Mouse (Mus musculus) liver, postnatal 0 days (tissue): ENCODE measurements around the gene Cct5. TPM values are rescaled to one million over a fixed set of nuclear protein-coding genes. Genes with fewer than 3 reads are reported as not detected.

ENCODE experiments used
- ATAC-seq: fragments of 200-750 bp; cut with Nextera tagmentation; 2 replicates; pipeline ENCODE4 v1.8.0; 2017; ENCODE audit warnings: mild to moderate bottlenecking, moderate library complexity
- DNase-seq: peaks from one replicate; pipeline ENCODE4 v3.0.0-alpha.2; 2016
- H3K27ac ChIP-seq: fragments of 300-500 bp; sonication (generic); 2 replicates; pipeline ENCODE4 v1.5.1; 2014; ENCODE audit warnings: antibody characterized with exemption, moderate library complexity, mild to moderate bottlenecking, low read depth
- H3K27me3 ChIP-seq: fragments of 300-500 bp; sonication (generic); 2 replicates; pipeline ENCODE4 v1.6.1; 2014; ENCODE audit warnings: low read length, control low read depth, mixed read lengths; ENCODE audit not compliant: insufficient read depth
- H3K36me3 ChIP-seq: fragments of 300-500 bp; sonication (generic); replicated peaks from 2 replicates; pipeline ENCODE4 v1.6.1; 2014; ENCODE audit warnings: mild to moderate bottlenecking, control low read depth, low read length, moderate library complexity, mixed read lengths; ENCODE audit not compliant: insufficient read depth
- H3K4me1 ChIP-seq: fragments of 300-500 bp; sonication (generic); 2 replicates; pipeline ENCODE4 v1.6.1; 2014; ENCODE audit warnings: antibody characterized with exemption, mild to moderate bottlenecking, control low read depth; ENCODE audit not compliant: insufficient read depth
- H3K4me2 ChIP-seq: fragments of 300-500 bp; sonication (generic); 2 replicates; pipeline ENCODE4 v1.6.1; 2014; ENCODE audit warnings: low read depth, mild to moderate bottlenecking, low read length, moderate library complexity, mixed read lengths
- H3K4me3 ChIP-seq: fragments of 300-500 bp; sonication (generic); 2 replicates; pipeline ENCODE4 v1.5.1; 2014; ENCODE audit warnings: low read depth, low read length
- H3K9ac ChIP-seq: fragments of 300-500 bp; sonication (generic); replicated peaks from 2 replicates; pipeline ENCODE4 v1.6.1; 2014; ENCODE audit warnings: mild to moderate bottlenecking, moderate library complexity
- H3K9me3 ChIP-seq: fragments of 300-500 bp; sonication (generic); 2 replicates; pipeline ENCODE4 v1.6.1; 2016; ENCODE audit warnings: mild to moderate bottlenecking, control low read depth, low read length, mixed read lengths
- CTCF ChIP-seq: sonication (generic); IDR thresholded peaks from 2 replicates; pipeline ENCODE4 v1.5.1; 2016; ENCODE audit warnings: antibody characterized with exemption, low read depth
- EP300 ChIP-seq: IDR thresholded peaks from 2 replicates; pipeline ENCODE4 v1.6.1; 2016; ENCODE audit warnings: antibody characterized with exemption, low read depth, mild to moderate bottlenecking
- WGBS: fragments of 180-500 bp; shearing (Covaris S2); extraction: QIAGEN DNeasy Blood & Tissue Kit; methylation state at CpG from one replicate; pipeline ENCODE4 v1.1.7; 2014; ENCODE audit not compliant: insufficient replicate concordance; 5-methylcytosine and 5-hydroxymethylcytosine counted together
- polyA plus RNA-seq: library from polyadenylated mRNA; unstranded; fragments of >200 nt; fragmentation: Nextera tagmentation; extraction: Ambion mirVana; gene quantifications from 2 replicates; pipeline ENCODE4 v1.2.1, GENCODE M21; 2015

Cct5 gene
- polyA plus RNA-seq, 1 experiment from 2014 or later: 168 TPM

DNA sequence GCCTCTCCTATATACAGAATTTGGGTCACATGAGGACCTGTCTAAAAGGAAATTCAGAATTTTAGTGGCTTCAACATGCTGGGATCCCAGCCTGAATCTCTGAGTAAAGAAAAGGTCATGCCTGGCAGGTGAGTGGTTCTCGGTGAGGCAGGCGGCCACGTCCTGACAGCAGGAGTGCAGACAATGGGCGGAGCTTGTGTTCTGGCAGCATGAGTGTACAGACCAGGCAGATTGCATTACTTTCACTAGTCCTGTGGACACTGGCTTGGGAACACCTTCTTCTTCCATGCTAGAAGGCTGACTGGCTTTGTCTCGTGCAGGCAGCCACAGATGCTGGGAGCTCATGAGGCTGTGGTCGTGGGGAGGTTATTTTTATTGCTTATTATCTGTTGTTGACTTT is 5.2 kb upstream of the Cct5 start:
- no peak for TF ChIP-seq EP300
- TF ChIP-seq CTCF: no peak
- H3K4me2 ChIP-seq: peak overlapping the region; percentile 38

GRCm38 (mm10) chr15:31603113-31603512 is 1.5 kb upstream of the Cct5 start:
- 81% methylated on average over 13 of the region's 13 CpGs for WGBS
- Histone ChIP-seq H3K9ac (no peak overlapping the region), H3K27me3 (no peaks in the 10 kb centered on the region), H3K9me3 (no peaks in the 10 kb centered on the region), H3K27ac (peak overlapping the region; percentile 91; the same call in 1 of the 2 replicates), H3K4me2 (peak overlapping the region; percentile 99), H3K4me3 (0 out of 2 replicates have a peak overlapping the region, but pooled peaks have one; percentile 94), H3K4me1 (peaks cover 31% of the 10 kb centered on the region), H3K36me3 (no peaks in the 10 kb centered on the region)
- TF ChIP-seq EP300: no peak
- TF ChIP-seq CTCF: no peak
- no peak for DNase-seq
- ATAC-seq: no peak

More for the DNA sequence above, 5.2 kb upstream of the Cct5 start:
- Histone ChIP-seq H3K27me3 (no peaks in the 10 kb centered on the region), H3K27ac (peak overlapping the region; percentile 64), H3K36me3 (0 out of 2 replicates have a peak, but pooled peaks cover 2% of the 10 kb centered on the region), H3K4me3 (no peak overlapping the region), H3K9me3 (no peaks in the 10 kb centered on the region), H3K4me1 (peaks cover 9% of the 10 kb centered on the region), H3K9ac (no peak overlapping the region)
- peak; percentile 40 for ATAC-seq
- DNase-seq: peak; percentile 59
- WGBS: 59% methylated on average over 6 of the region's 6 CpGs

- peak overlapping the region; percentile 94 for H3K4me3 ChIP-seq
- DNase-seq: peak; percentile 63
- peaks cover 3% of the 10 kb centered on the region; the same call in 1 of the 2 replicates for H3K36me3 ChIP-seq
- peak; percentile 40 for ATAC-seq
- H3K9me3 ChIP-seq: no peaks in the 10 kb centered on the region
- TF ChIP-seq EP300 (no peak), CTCF (peak; percentile 72)
- peak overlapping the region; percentile 99 for H3K4me2 ChIP-seq
- WGBS: 2% methylated on average over 15 of the region's 15 CpGs
- no peaks in the 10 kb centered on the region for H3K27me3 ChIP-seq
- peak overlapping the region; percentile 91 for H3K27ac ChIP-seq
- H3K4me1 ChIP-seq: peaks cover 29% of the 10 kb centered on the region
- peak overlapping the region; percentile 96 for H3K9ac ChIP-seq
These were observed 822 bp upstream of the Cct5 start for GRCm38 (mm10) chr15:31602426-31602825.

- WGBS: 0% methylated on average over 33 of the region's 33 CpGs
- ATAC-seq (peak; percentile 73), DNase-seq (no peak)
- Histone ChIP-seq H3K9me3 (no peaks in the 10 kb centered on the region), H3K27ac (peak overlapping the region; percentile 91), H3K36me3 (peaks cover 11% of the 10 kb centered on the region; the same call in 1 of the 2 replicates), H3K4me2 (peak overlapping the region; percentile 99), H3K27me3 (no peaks in the 10 kb centered on the region), H3K4me1 (peaks cover 28% of the 10 kb centered on the region), H3K4me3 (peak overlapping the region; percentile 94), H3K9ac (peak overlapping the region; percentile 96)
- no peak for TF ChIP-seq CTCF
- TF ChIP-seq EP300: no peak
These were observed 342 bp downstream of the Cct5 start for GRCm38 (mm10) chr15:31601279-31601645.

GRCm38 (mm10) chr15:31599834-31600233 is 1.8 kb downstream of the Cct5 start:
- DNase-seq (no peak), ATAC-seq (no peak)
- Histone ChIP-seq H3K4me1 (peaks cover 28% of the 10 kb centered on the region), H3K4me2 (peak overlapping the region; percentile 99), H3K9me3 (no peaks in the 10 kb centered on the region), H3K36me3 (peaks cover 24% of the 10 kb centered on the region), H3K27ac (no peak overlapping the region), H3K9ac (peak overlapping the region; percentile 96), H3K27me3 (no peaks in the 10 kb centered on the region), H3K4me3 (peak overlapping the region; percentile 94; the same call in 1 of the 2 replicates)
- TF ChIP-seq CTCF: no peak
- no peak for TF ChIP-seq EP300
- WGBS: 40% methylated on average over 4 of the region's 4 CpGs

DNA sequence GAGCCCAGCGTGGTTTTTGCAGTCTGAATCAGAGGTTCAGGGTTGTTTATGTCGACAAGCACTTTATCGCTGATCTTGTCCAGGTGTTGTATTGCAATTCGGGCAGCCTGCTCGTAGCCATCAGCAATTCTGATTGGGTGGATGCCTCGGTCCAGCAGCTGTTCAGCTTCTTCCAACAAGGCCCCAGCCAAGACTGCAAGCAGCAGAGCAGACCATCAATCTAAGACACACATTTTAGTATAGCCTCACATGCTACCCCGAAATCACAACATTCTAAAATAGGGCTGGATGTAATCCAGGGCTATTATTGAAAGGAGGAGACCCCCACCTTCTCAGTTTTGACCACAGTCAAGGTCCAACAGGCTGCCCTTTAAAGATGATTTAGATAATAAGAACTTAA is 6.0 kb downstream of the Cct5 start:
- H3K9me3 ChIP-seq: no peaks in the 10 kb centered on the region
- no peak overlapping the region for H3K4me2 ChIP-seq
- 83% methylated on average over 7 of the region's 7 CpGs for WGBS
- DNase-seq (no peak), ATAC-seq (no peak)
- peaks cover 64% of the 10 kb centered on the region for H3K36me3 ChIP-seq
- H3K9ac ChIP-seq: no peak overlapping the region
- H3K4me1 ChIP-seq: peaks cover 19% of the 10 kb centered on the region
- H3K27me3 ChIP-seq: no peaks in the 10 kb centered on the region
- TF ChIP-seq CTCF (no peak), EP300 (no peak)
- no peak overlapping the region for H3K27ac ChIP-seq
- H3K4me3 ChIP-seq: no peak overlapping the region
